Mouse (Mus musculus): ENCODE results near the gene 1810043G02Rik. TPM values are rescaled to one million over a fixed set of nuclear protein-coding genes. Genes with fewer than 3 reads are reported as not detected.
"Not testable (repeated sequence)": the region's sequence is repeated elsewhere in the genome, so short reads cannot be mapped to it uniquely, and the experiment has no call there.

The 1810043G02Rik gene
- 18.6 and 21.1 TPM in 2 replicates for polyA plus RNA-seq (2014; fragmentation: Nextera tagmentation; extraction: Ambion mirVana)

GRCm38 (mm10) chr10:77978351-77979350 is at the start of gene 1810043G02Rik:
1810043G02Rik (plus strand) TSS chr10:77978524.
- peak within 1 kb of the TSS; percentile 28 to 41; a peak in 1 of 4 replicates for H3K27ac ChIP-seq (replicated peaks in 1 of 2; ENCODE audit: control insufficient read depth in 1 of 2, insufficient read depth in 1 of 2, low read depth in 2 of 2, low read length in 2 of 2)
- WGBS = 1% methylated on average over 57 of the region's 57 CpGs

GRCm38 (mm10) chr10:77939685-77940084 is 38.6 kb upstream of the 1810043G02Rik start:
- no peaks in the 10 kb centered on the region for H3K9me3 ChIP-seq (ENCODE audit: control insufficient read depth, low read length)
- no peaks in the 10 kb centered on the region for H3K27me3 ChIP-seq (ENCODE audit: control insufficient read depth, insufficient read depth, low read length)
- H3K36me3 ChIP-seq (ENCODE audit: control insufficient read depth, insufficient read depth, low read length) = no peaks in the 10 kb centered on the region
- ATAC-seq (ENCODE audit: insufficient number of reproducible peaks, insufficient read depth, low FRiP score, low read depth) = no peak
- no peak overlapping the region for H3K27ac ChIP-seq (replicated peaks in 1 of 2; ENCODE audit: control insufficient read depth in 1 of 2, insufficient read depth in 1 of 2, low read depth in 2 of 2, low read length in 2 of 2)
- 21% methylated on average over 2 of the region's 2 CpGs for WGBS
- H3K4me3 ChIP-seq (ENCODE audit: control insufficient read depth in 1 of 2, insufficient read depth in 1 of 2, low read depth in 1 of 2, low read length in 2 of 2) = no peak overlapping the region
- no peak overlapping the region for H3K4me2 ChIP-seq (ENCODE audit: low read length)
- H3K9ac ChIP-seq (ENCODE audit: low read length) = no peak overlapping the region
- no peaks in the 10 kb centered on the region for H3K4me1 ChIP-seq (ENCODE audit: control insufficient read depth in 2 of 2, insufficient read depth in 2 of 2, low read length in 2 of 2)

More at GRCm38 (mm10) chr10:77978351-77979350, at the start of gene 1810043G02Rik:
- H3K9me3 ChIP-seq (ENCODE audit: control insufficient read depth, low read length) = no peaks in the 10 kb centered on the region
- peaks cover 5 to 9% of the 10 kb centered on the region in 2 experiments; a peak in 3 of 4 replicates for H3K4me1 ChIP-seq (ENCODE audit: control insufficient read depth in 2 of 2, insufficient read depth in 2 of 2, low read length in 2 of 2)
- peak within 1 kb of the TSS; percentile 60 to 70 for H3K4me3 ChIP-seq (ENCODE audit: control insufficient read depth in 1 of 2, insufficient read depth in 1 of 2, low read depth in 1 of 2, low read length in 2 of 2)
- H3K9ac ChIP-seq (ENCODE audit: low read length) = peak within 1 kb of the TSS; percentile 83
- peak; percentile 96 for ATAC-seq (ENCODE audit: insufficient number of reproducible peaks, insufficient read depth, low FRiP score, low read depth)
- no peaks in the 10 kb centered on the region for H3K27me3 ChIP-seq (ENCODE audit: control insufficient read depth, insufficient read depth, low read length)
- 0 out of 2 replicates have a peak, but pooled peaks cover 4% of the 10 kb centered on the region for H3K36me3 ChIP-seq (ENCODE audit: control insufficient read depth, insufficient read depth, low read length)
- H3K4me2 ChIP-seq (ENCODE audit: low read length) = peak within 1 kb of the TSS; percentile 84

- H3K4me2 ChIP-seq (ENCODE audit: low read length); H3K36me3 ChIP-seq (ENCODE audit: control insufficient read depth, insufficient read depth, low read length); H3K4me3 ChIP-seq (ENCODE audit: control insufficient read depth in 1 of 2, insufficient read depth in 1 of 2, low read depth in 1 of 2, low read length in 2 of 2); H3K27me3 ChIP-seq (ENCODE audit: control insufficient read depth, insufficient read depth, low read length); H3K9ac ChIP-seq (ENCODE audit: low read length); H3K27ac ChIP-seq (replicated peaks in 1 of 2; ENCODE audit: control insufficient read depth in 1 of 2, insufficient read depth in 1 of 2, low read depth in 2 of 2, low read length in 2 of 2); ATAC-seq (ENCODE audit: insufficient number of reproducible peaks, insufficient read depth, low FRiP score, low read depth); H3K4me1 ChIP-seq (ENCODE audit: control insufficient read depth in 2 of 2, insufficient read depth in 2 of 2, low read length in 2 of 2); H3K9me3 ChIP-seq (ENCODE audit: control insufficient read depth, low read length): not testable (repeated sequence)
- 88% methylated on average over 8 of the region's 12 CpGs for WGBS
These were observed 27.9 kb upstream of the 1810043G02Rik start for GRCm38 (mm10) chr10:77950468-77950867.

GRCm38 (mm10) chr10:77962725-77963124 is 15.6 kb upstream of the 1810043G02Rik start:
- no peak overlapping the region for H3K4me2 ChIP-seq (ENCODE audit: low read length)
- ATAC-seq (ENCODE audit: insufficient number of reproducible peaks, insufficient read depth, low FRiP score, low read depth) = no peak
- no peak overlapping the region for H3K9ac ChIP-seq (ENCODE audit: low read length)
- H3K4me3 ChIP-seq (ENCODE audit: control insufficient read depth in 1 of 2, insufficient read depth in 1 of 2, low read depth in 1 of 2, low read length in 2 of 2) = no peak overlapping the region
- no peaks in the 10 kb centered on the region for H3K36me3 ChIP-seq (ENCODE audit: control insufficient read depth, insufficient read depth, low read length)
- no peaks in the 10 kb centered on the region for H3K9me3 ChIP-seq (ENCODE audit: control insufficient read depth, low read length)
- 68% methylated on average over 2 of the region's 2 CpGs for WGBS
- H3K27ac ChIP-seq (replicated peaks in 1 of 2; ENCODE audit: control insufficient read depth in 1 of 2, insufficient read depth in 1 of 2, low read depth in 2 of 2, low read length in 2 of 2) = no peak overlapping the region
- no peaks in the 10 kb centered on the region for H3K4me1 ChIP-seq (ENCODE audit: control insufficient read depth in 2 of 2, insufficient read depth in 2 of 2, low read length in 2 of 2)
- H3K27me3 ChIP-seq (ENCODE audit: control insufficient read depth, insufficient read depth, low read length) = 0 out of 2 replicates have a peak, but pooled peaks cover 9% of the 10 kb centered on the region

GRCm38 (mm10) chr10:77963971-77964370 is 14.4 kb upstream of the 1810043G02Rik start:
- 71% methylated on average over 6 of the region's 6 CpGs for WGBS
- ATAC-seq (ENCODE audit: insufficient number of reproducible peaks, insufficient read depth, low FRiP score, low read depth) = no peak
- H3K9ac ChIP-seq (ENCODE audit: low read length) = no peak overlapping the region
- H3K27ac ChIP-seq (replicated peaks in 1 of 2; ENCODE audit: control insufficient read depth in 1 of 2, insufficient read depth in 1 of 2, low read depth in 2 of 2, low read length in 2 of 2) = no peak overlapping the region
- H3K4me2 ChIP-seq (ENCODE audit: low read length) = no peak overlapping the region
- no peaks in the 10 kb centered on the region for H3K36me3 ChIP-seq (ENCODE audit: control insufficient read depth, insufficient read depth, low read length)
- H3K4me3 ChIP-seq (ENCODE audit: control insufficient read depth in 1 of 2, insufficient read depth in 1 of 2, low read depth in 1 of 2, low read length in 2 of 2) = no peak overlapping the region
- H3K9me3 ChIP-seq (ENCODE audit: control insufficient read depth, low read length) = no peaks in the 10 kb centered on the region
- no peaks in the 10 kb centered on the region for H3K4me1 ChIP-seq (ENCODE audit: control insufficient read depth in 2 of 2, insufficient read depth in 2 of 2, low read length in 2 of 2)
- peaks cover 22% of the 10 kb centered on the region for H3K27me3 ChIP-seq (ENCODE audit: control insufficient read depth, insufficient read depth, low read length)

- Histone ChIP-seq H3K9ac (ENCODE audit: low read length) (peak overlapping the region; percentile 30; the same call in 1 of the 2 replicates), H3K9me3 (ENCODE audit: control insufficient read depth, low read length) (no peaks in the 10 kb centered on the region), H3K4me2 (ENCODE audit: low read length) (peak overlapping the region; percentile 57), H3K36me3 (ENCODE audit: control insufficient read depth, insufficient read depth, low read length) (no peaks in the 10 kb centered on the region), H3K27me3 (ENCODE audit: control insufficient read depth, insufficient read depth, low read length) (peaks cover 39% of the 10 kb centered on the region), H3K4me1 (ENCODE audit: control insufficient read depth in 2 of 2, insufficient read depth in 2 of 2, low read length in 2 of 2) (peaks cover 0 to 10% of the 10 kb centered on the region in 2 experiments; a peak in 1 of 4 replicates), H3K4me3 (ENCODE audit: control insufficient read depth in 1 of 2, insufficient read depth in 1 of 2, low read depth in 1 of 2, low read length in 2 of 2) (peak overlapping the region; percentile 22 to 32; a peak in 3 of 4 replicates), H3K27ac (replicated peaks in 1 of 2; ENCODE audit: control insufficient read depth in 1 of 2, insufficient read depth in 1 of 2, low read depth in 2 of 2, low read length in 2 of 2) (no peak overlapping the region)
- no peak for ATAC-seq (ENCODE audit: insufficient number of reproducible peaks, insufficient read depth, low FRiP score, low read depth)
- WGBS = 6% methylated on average over 26 of the region's 26 CpGs
These were observed 8.9 kb upstream of the 1810043G02Rik start for GRCm38 (mm10) chr10:77969274-77969972.

- Histone ChIP-seq H3K36me3 (ENCODE audit: control insufficient read depth, insufficient read depth, low read length) (no peaks in the 10 kb centered on the region), H3K9me3 (ENCODE audit: control insufficient read depth, low read length) (no peaks in the 10 kb centered on the region), H3K4me1 (ENCODE audit: control insufficient read depth in 2 of 2, insufficient read depth in 2 of 2, low read length in 2 of 2) (peaks cover 0 to 10% of the 10 kb centered on the region in 2 experiments; a peak in 1 of 4 replicates), H3K9ac (ENCODE audit: low read length) (0 out of 2 replicates have a peak overlapping the region, but pooled peaks have one; percentile 30), H3K4me2 (ENCODE audit: low read length) (peak overlapping the region; percentile 57), H3K4me3 (ENCODE audit: control insufficient read depth in 1 of 2, insufficient read depth in 1 of 2, low read depth in 1 of 2, low read length in 2 of 2) (peak overlapping the region; percentile 22 to 32; a peak in 3 of 4 replicates), H3K27me3 (ENCODE audit: control insufficient read depth, insufficient read depth, low read length) (peaks cover 39% of the 10 kb centered on the region), H3K27ac (replicated peaks in 1 of 2; ENCODE audit: control insufficient read depth in 1 of 2, insufficient read depth in 1 of 2, low read depth in 2 of 2, low read length in 2 of 2) (no peak overlapping the region)
- ATAC-seq (ENCODE audit: insufficient number of reproducible peaks, insufficient read depth, low FRiP score, low read depth) = no peak
- 11% methylated on average over 8 of the region's 8 CpGs for WGBS
These were observed 8.4 kb upstream of the 1810043G02Rik start for GRCm38 (mm10) chr10:77969973-77970325.
